7 mouse cellular contexts compared by ENCODE assay signal in the genomic region with DNA sequence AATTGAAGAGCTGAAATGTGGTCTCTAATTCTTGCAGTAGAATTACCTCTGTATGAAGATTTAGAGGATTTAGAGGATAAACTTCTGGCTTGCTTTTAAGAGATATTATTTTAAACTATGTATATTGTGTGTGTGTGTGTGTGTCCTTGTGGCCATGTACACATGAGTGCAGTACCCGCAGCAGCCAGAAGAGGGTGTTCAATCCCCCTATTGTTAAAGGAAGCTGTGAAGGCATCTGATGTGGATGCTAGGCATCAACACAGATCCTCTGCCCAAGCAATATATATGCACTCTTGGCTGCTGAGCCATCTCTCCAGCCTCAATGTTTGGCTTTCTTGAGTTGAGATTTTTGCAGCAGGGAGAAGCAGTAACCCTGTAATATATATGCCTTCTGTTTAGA.
DNase-seq lines count a peak whose midpoint lies in the region; ATAC-seq lines count a peak whose summit lies in the region.

No protein-coding gene starts in this region.

- peak; percentile 33 to 49 for DNase-seq in kidney, postnatal 4 days
- DNase-seq in kidney, adult 18-20 months: no peak
- DNase-seq in 416B (ENCODE audit: low read depth): peak; percentile 49
- DNase-seq in A20 (ENCODE audit: low read depth, low spot score): peak; percentile 65
- no peak for DNase-seq in frontal cortex, postnatal 10 days (ENCODE audit: low spot score in 2 of 2)
- no peak for DNase-seq in gastrocnemius, postnatal 25 days

- 0 out of 2 replicates have a peak, but pooled peaks have one; percentile 45 for ATAC-seq in common myeloid progenitor, adult 5-6 weeks (replicated peaks; ENCODE audit: low read depth, poor library complexity, severe bottlenecking)

Comparison
In these comparisons a context has a peak if more than half of its experiments do, and no peak if none do; other contexts are left out.
1. DNase-seq: peak in kidney, postnatal 4 days (2 of 2), 416B (single experiment) and A20 (single experiment); none in kidney, adult 18-20 months (single experiment), frontal cortex, postnatal 10 days (0 of 2) and gastrocnemius, postnatal 25 days (single experiment).